Mouse (Mus musculus) bone marrow macrophage, adult 2 months (primary cell): Measurements from ENCODE around the gene Rab3il1. TPM values are rescaled to one million over a fixed set of nuclear protein-coding genes. Genes with fewer than 3 reads are reported as not detected.
A peak's percentile ranks its signal among the peaks of the same experiment; 100 is the strongest.

ENCODE experiments used
- H3K27ac ChIP-seq: 2 replicates; pipeline ENCODE4 v1.5.1; 2012; ENCODE audit warnings: low read depth, low read length; ENCODE audit not compliant: insufficient read depth
- H3K4me1 ChIP-seq: 2 replicates; pipeline ENCODE4 v1.6.1; 2012; ENCODE audit warnings: low read length; ENCODE audit not compliant: control insufficient read depth, insufficient read depth
- H3K4me3 ChIP-seq: 2 replicates; pipeline ENCODE4 v1.5.1; 2012; ENCODE audit warnings: mild to moderate bottlenecking, low read length, moderate library complexity; ENCODE audit not compliant: insufficient read depth
- CTCF ChIP-seq: IDR thresholded peaks from 2 replicates; pipeline ENCODE4 v1.5.1; 2012; ENCODE audit warnings: low read depth, mild to moderate bottlenecking, low read length, moderate library complexity
- POLR2A ChIP-seq: IDR thresholded peaks from 2 replicates; pipeline ENCODE4 v1.6.1; 2012; ENCODE audit warnings: mild to moderate bottlenecking, low read depth, low read length, borderline replicate concordance
- polyA plus RNA-seq: library from polyadenylated mRNA; stranded (reverse); fragments of >200 nt; gene quantifications from 2 replicates; pipeline ENCODE4 v1.2.4, GENCODE M21; 2012; ENCODE audit not compliant: missing spikeins, insufficient read depth, insufficient read length

Gene Rab3il1
- polyA plus RNA-seq, 1 experiment = 178 TPM

- peak overlapping the region; percentile 99 for H3K27ac ChIP-seq
- H3K4me1 ChIP-seq = peaks cover 54% of the 10 kb centered on the region
- H3K4me3 ChIP-seq = peak overlapping the region; percentile 47
- TF ChIP-seq CTCF (no peak), POLR2A (no peak)
Observed at GRCm38 (mm10) chr19:10021981-10022380, 20.5 kb downstream of the Rab3il1 start.

- H3K4me1 ChIP-seq = peaks cover 51% of the 10 kb centered on the region
- peak overlapping the region; percentile 47 for H3K4me3 ChIP-seq
- peak overlapping the region; percentile 99 for H3K27ac ChIP-seq
- TF ChIP-seq CTCF (peak; percentile 12; the same call in 1 of the 2 replicates), POLR2A (no peak)
Observed at GRCm38 (mm10) chr19:10022414-10023303, 21.2 kb downstream of the Rab3il1 start.

- Histone ChIP-seq H3K4me1 (peaks cover 49% of the 10 kb centered on the region), H3K4me3 (peak overlapping the region; percentile 33), H3K27ac (peak overlapping the region; percentile 99)
- TF ChIP-seq CTCF = no peak
- TF ChIP-seq POLR2A = no peak
Observed at GRCm38 (mm10) chr19:10023304-10023758, 21.9 kb downstream of the Rab3il1 start.

GRCm38 (mm10) chr19:10025169-10025875, 23.9 kb downstream of the Rab3il1 start:
- Histone ChIP-seq H3K27ac (peak overlapping the region; percentile 99), H3K4me3 (peak overlapping the region; percentile 45), H3K4me1 (peaks cover 49% of the 10 kb centered on the region)
- TF ChIP-seq POLR2A = no peak
- no peak for TF ChIP-seq CTCF

GRCm38 (mm10) chr19:10029746-10030145, 28.3 kb downstream of the Rab3il1 start:
- Histone ChIP-seq H3K27ac (no peak overlapping the region), H3K4me3 (no peak overlapping the region), H3K4me1 (peaks cover 15% of the 10 kb centered on the region)
- TF ChIP-seq CTCF = no peak
- no peak for TF ChIP-seq POLR2A

- Histone ChIP-seq H3K27ac (no peak overlapping the region), H3K4me1 (peaks cover 9% of the 10 kb centered on the region), H3K4me3 (no peak overlapping the region)
- peak; percentile 83 for TF ChIP-seq CTCF
- no peak for TF ChIP-seq POLR2A
Observed at GRCm38 (mm10) chr19:10033211-10033973, 31.9 kb downstream of the Rab3il1 start.

GRCm38 (mm10) chr19:10034356-10034755, 32.9 kb downstream of the Rab3il1 start:
- Histone ChIP-seq H3K4me3 (no peak overlapping the region), H3K4me1 (peaks cover 9% of the 10 kb centered on the region), H3K27ac (no peak overlapping the region)
- TF ChIP-seq POLR2A (no peak), CTCF (no peak)

- no peak overlapping the region for H3K27ac ChIP-seq
- peaks cover 9% of the 10 kb centered on the region for H3K4me1 ChIP-seq
- H3K4me3 ChIP-seq = no peak overlapping the region
- TF ChIP-seq POLR2A = no peak
- TF ChIP-seq CTCF = peak; percentile 87
Observed at GRCm38 (mm10) chr19:10034785-10035447, 33.4 kb downstream of the Rab3il1 start.

GRCm38 (mm10) chr19:10037534-10037933, 36.1 kb downstream of the Rab3il1 start:
- TF ChIP-seq CTCF = no peak
- no peak for TF ChIP-seq POLR2A
- Histone ChIP-seq H3K27ac (no peak overlapping the region), H3K4me1 (peaks cover 17% of the 10 kb centered on the region)

More at GRCm38 (mm10) chr19:10037534-10037933, 36.1 kb downstream of the Rab3il1 start:
- no peak overlapping the region for H3K4me3 ChIP-seq
